Mouse (Mus musculus) c-Kit-positive CD71-positive TER-119-negative erythroid progenitor cells, embryonic 14.5 days (primary cell): ENCODE measurements at regions not wholly inside any gene's neighbourhood (a gene's known extent, or its start where the extent isn't known, plus 50 kb on each side); places are given as distances from the start of the nearest gene placed in this dataset.
"Not testable (repeated sequence)": the region's sequence is repeated elsewhere in the genome, so short reads cannot be mapped to it uniquely, and the experiment has no call there.

Experiments
- DNase-seq: peaks from one replicate; pipeline ENCODE4 v3.0.0-alpha.2; 2013; ENCODE audit warnings: low read depth

- DNase-seq, result no peak
These were observed 192.3 kb upstream of the Gm10131 start for GRCm38 (mm10) chr8:34303815-34304214.

- DNase-seq, result no peak
These were observed 188.9 kb upstream of the Gm10131 start for GRCm38 (mm10) chr8:34300331-34300903.

GRCm38 (mm10) chr8:34294721-34295120 lies 183.2 kb upstream of the Gm10131 start:
- no peak for DNase-seq

- DNase-seq, result no peak
These were observed 179.1 kb upstream of the Gm10131 start for GRCm38 (mm10) chr8:34290670-34291069.

- no peak for DNase-seq
These were observed 176.3 kb upstream of the Gm10131 start for GRCm38 (mm10) chr8:34287801-34288200.

- no peak for DNase-seq
These were observed 173.0 kb upstream of the Gm10131 start for GRCm38 (mm10) chr8:34284576-34284975.

GRCm38 (mm10) chr8:34280433-34280832 lies 168.9 kb upstream of the Gm10131 start:
- no peak for DNase-seq

- no peak for DNase-seq
These were observed 164.6 kb upstream of the Gm10131 start for GRCm38 (mm10) chr8:34275977-34276660.

- DNase-seq, result not testable (repeated sequence)
These were observed 163.3 kb upstream of the Gm10131 start for GRCm38 (mm10) chr8:34274796-34275195.

- no peak for DNase-seq
These were observed 162.6 kb upstream of the Gm10131 start for GRCm38 (mm10) chr8:34274171-34274570.

GRCm38 (mm10) chr8:34269848-34270247 lies 158.3 kb upstream of the Gm10131 start:
- DNase-seq, result no peak

GRCm38 (mm10) chr8:34268806-34269520 lies 157.4 kb upstream of the Gm10131 start:
- peak; percentile 0 for DNase-seq

GRCm38 (mm10) chr8:34254978-34255377 lies 143.4 kb upstream of the Gm10131 start:
- DNase-seq, result no peak

- DNase-seq, result no peak
These were observed 140.4 kb upstream of the Gm10131 start for GRCm38 (mm10) chr8:34251934-34252333.

GRCm38 (mm10) chr8:34239346-34239900 lies 127.9 kb upstream of the Gm10131 start:
- no peak for DNase-seq

- no peak for DNase-seq
These were observed 122.2 kb upstream of the Gm10131 start for GRCm38 (mm10) chr8:34233705-34234104.

GRCm38 (mm10) chr8:34229477-34229876 lies 117.9 kb upstream of the Gm10131 start:
- DNase-seq, result no peak

GRCm38 (mm10) chr8:34225011-34225890 lies 113.7 kb upstream of the Gm10131 start:
- no peak for DNase-seq

- no peak for DNase-seq
These were observed 110.7 kb upstream of the Gm10131 start for GRCm38 (mm10) chr8:34222187-34222586.
